Mouse (Mus musculus): ENCODE data around the gene Slc26a6.

- TF ChIP-seq POLR2A (IDR thresholded peaks at IDR 0.05; ENCODE audit: extremely low read depth, insufficient read depth, low read length) (no peak), CTCF (IDR thresholded peaks at IDR 0.05; ENCODE audit: extremely low read depth, insufficient read depth, low read length) (no peak)
Measured at GRCm38 (mm10) chr9:108949231-108949966, 96.3 kb downstream of the Slc26a6 start.

Data from cortical plate, adult 2 months (tissue).